Mouse (Mus musculus) lung, postnatal 4 days (tissue): ENCODE results near the gene Tmem25.

ENCODE experiments used
- DNase-seq, 2 experiments: peaks; one replicate each; pipeline ENCODE4 v3.0.0; 2021

Tmem25 gene

GRCm38 (mm10) chr9:44799102-44799957, at the start of gene Tmem25:
Gene Tmem25, minus strand, starts transcription at chr9:44799307.
- DNase-seq: peak; percentile 85 to 90

- no peak for DNase-seq
Measured at GRCm38 (mm10) chr9:44847446-44847845, 48.3 kb upstream of the Tmem25 start.

GRCm38 (mm10) chr9:44841241-44841640, 42.1 kb upstream of the Tmem25 start:
- peak in 1 of 2 experiments; percentile 23 for DNase-seq

GRCm38 (mm10) chr9:44836439-44836838, 37.3 kb upstream of the Tmem25 start:
- peak; percentile 72 to 85 for DNase-seq

GRCm38 (mm10) chr9:44832356-44832755, 33.2 kb upstream of the Tmem25 start:
- DNase-seq: no peak

- no peak for DNase-seq
Measured at GRCm38 (mm10) chr9:44830506-44830905, 31.4 kb upstream of the Tmem25 start.

GRCm38 (mm10) chr9:44828944-44829343, 29.8 kb upstream of the Tmem25 start:
- DNase-seq: no peak

- DNase-seq: no peak
Measured at GRCm38 (mm10) chr9:44826660-44827059, 27.6 kb upstream of the Tmem25 start.

GRCm38 (mm10) chr9:44819920-44820827, 21.1 kb upstream of the Tmem25 start:
- DNase-seq: no peak

GRCm38 (mm10) chr9:44817522-44817921, 18.4 kb upstream of the Tmem25 start:
- DNase-seq: no peak

GRCm38 (mm10) chr9:44814179-44814578, 15.1 kb upstream of the Tmem25 start:
- DNase-seq: no peak

- no peak for DNase-seq
Measured at GRCm38 (mm10) chr9:44810316-44810715, 11.2 kb upstream of the Tmem25 start.

GRCm38 (mm10) chr9:44807778-44808177, 8.7 kb upstream of the Tmem25 start:
- no peak for DNase-seq

- no peak for DNase-seq
Measured at GRCm38 (mm10) chr9:44807141-44807540, 8.0 kb upstream of the Tmem25 start.

GRCm38 (mm10) chr9:44805536-44805935, 6.4 kb upstream of the Tmem25 start:
- no peak for DNase-seq

GRCm38 (mm10) chr9:44804678-44805077, 5.6 kb upstream of the Tmem25 start:
- no peak for DNase-seq

- peak; percentile 45 to 55 for DNase-seq
Measured at GRCm38 (mm10) chr9:44802808-44803450, 3.8 kb upstream of the Tmem25 start, which contains the start of gene Ttc36. Gene Ttc36, minus strand, starts transcription at chr9:44803072.

- no peak for DNase-seq
Measured at GRCm38 (mm10) chr9:44801669-44802068, 2.6 kb upstream of the Tmem25 start.

- no peak for DNase-seq
Measured at GRCm38 (mm10) chr9:44799958-44800324, 834 bp upstream of the Tmem25 start.

GRCm38 (mm10) chr9:44798298-44798697, 809 bp downstream of the Tmem25 start:
- DNase-seq: no peak

- no peak for DNase-seq
Measured at GRCm38 (mm10) chr9:44792842-44793241, 6.3 kb downstream of the Tmem25 start.

- peak; percentile 95 to 97 for DNase-seq
Measured at GRCm38 (mm10) chr9:44772750-44773651, 26.1 kb downstream of the Tmem25 start.
